Mouse (Mus musculus): ENCODE measurements around the gene Emx2.

Gene Emx2

DNA sequence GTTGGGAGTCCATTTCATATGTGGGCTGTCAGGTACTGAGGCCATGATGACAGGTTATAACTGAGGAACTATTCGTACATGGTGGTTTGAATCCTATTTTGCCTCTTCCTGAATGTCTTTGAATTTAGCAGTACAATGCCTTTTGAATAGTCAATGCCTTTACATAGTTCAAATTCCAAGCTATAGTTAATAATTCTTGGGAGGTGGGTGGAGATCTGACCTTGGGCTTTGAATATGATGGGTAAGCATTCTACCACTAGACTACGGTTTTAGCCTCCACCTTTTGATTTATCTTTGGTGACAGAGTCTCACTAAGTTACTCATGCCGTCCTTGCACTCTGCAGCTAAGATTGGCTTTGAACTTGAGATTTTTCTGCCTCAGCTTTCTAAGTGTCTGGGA lies 55.0 kb downstream of the Emx2 start:
- DNase-seq (ENCODE audit: low read depth in 2 of 2, low spot score in 2 of 2): no peak

All from CD8-positive naive resting alpha-beta T cell, adult 2 months (primary cell).